Mouse (Mus musculus): ENCODE data around the gene Fbrsl1.
A peak's percentile ranks its signal among the peaks of the same experiment; 100 is the strongest.

DNA sequence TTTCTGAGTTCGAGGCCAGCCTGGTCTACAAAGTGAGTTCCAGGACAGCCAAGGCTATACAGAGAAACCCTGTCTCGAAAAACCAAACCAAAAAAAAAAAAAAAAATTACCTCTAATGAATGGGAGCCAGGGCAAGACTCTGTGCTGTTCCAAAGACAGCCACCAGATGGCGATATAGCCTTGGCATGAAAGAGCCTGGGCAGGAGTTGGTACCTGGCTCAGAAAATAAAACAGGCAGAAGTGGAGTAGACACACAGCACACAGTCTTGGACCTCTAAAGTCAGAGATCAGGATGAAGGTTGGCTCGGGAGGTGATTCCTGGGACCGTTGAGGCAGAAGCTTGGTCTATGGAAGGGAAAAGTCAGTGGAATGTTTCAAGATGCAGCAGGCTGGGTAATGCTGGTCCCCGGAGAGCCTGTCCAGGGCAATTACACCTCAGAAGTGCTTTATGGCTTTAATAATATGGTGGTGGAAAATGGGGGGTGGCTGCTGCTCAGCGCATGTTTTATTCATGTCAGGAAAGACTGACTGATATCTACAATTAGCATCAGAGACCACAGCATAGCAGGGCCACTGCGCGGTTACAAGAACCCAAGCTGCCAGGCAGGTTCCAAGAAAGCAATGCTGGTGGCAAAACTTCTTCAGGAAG lies 90.6 kb downstream of the Fbrsl1 start:
- TF ChIP-seq POLR2A (IDR thresholded peaks at IDR 0.05; ENCODE audit: borderline replicate concordance, control insufficient read depth, low read depth, low read length) = no peak
- TF ChIP-seq CTCF (IDR thresholded peaks at IDR 0.05; ENCODE audit: control insufficient read depth, insufficient read depth, low read length) = peak; percentile 82

All from bone marrow, adult 2 months (tissue).